Mouse (Mus musculus) midbrain, embryonic 13.5 days (tissue): ENCODE measurements at regions not wholly inside any gene's neighbourhood (a gene's known extent, or its start where the extent isn't known, plus 50 kb on each side); places are given as distances from the start of the nearest gene placed in this dataset.
A peak's percentile ranks its signal among the peaks of the same experiment; 100 is the strongest.
"Not testable (repeated sequence)": the region's sequence is repeated elsewhere in the genome, so short reads cannot be mapped to it uniquely, and the experiment has no call there.

ENCODE experiments used
- ATAC-seq: fragments of 200-750 bp; cut with Nextera tagmentation; 2 replicates; pipeline ENCODE4 v1.8.0; 2017; ENCODE audit warnings: mild to moderate bottlenecking, moderate TSS enrichment, moderate library complexity
- H3K27ac ChIP-seq: fragments of 300-500 bp; sonication (generic); 2 replicates; pipeline ENCODE4 v1.5.1; 2015; ENCODE audit warnings: inconsistent platforms, mild to moderate bottlenecking, moderate library complexity
- H3K27me3 ChIP-seq: fragments of 300-500 bp; sonication (generic); 2 replicates; pipeline ENCODE4 v1.6.1; 2015; ENCODE audit warnings: mild to moderate bottlenecking, inconsistent platforms
- H3K36me3 ChIP-seq: fragments of 300-500 bp; sonication (generic); 2 replicates; pipeline ENCODE4 v1.6.1; 2015; ENCODE audit warnings: mild to moderate bottlenecking, inconsistent platforms
- H3K4me1 ChIP-seq: fragments of 300-500 bp; sonication (generic); replicated peaks from 2 replicates; pipeline ENCODE4 v1.6.1; 2015; ENCODE audit warnings: inconsistent platforms
- H3K4me2 ChIP-seq: fragments of 300-500 bp; sonication (generic); replicated peaks from 2 replicates; pipeline ENCODE4 v1.6.1; 2015; ENCODE audit warnings: moderate library complexity, mild to moderate bottlenecking, inconsistent platforms
- H3K4me3 ChIP-seq: fragments of 300-500 bp; sonication (generic); replicated peaks from 2 replicates; pipeline ENCODE4 v1.5.1; 2015; ENCODE audit warnings: mild to moderate bottlenecking, inconsistent platforms
- H3K9ac ChIP-seq: fragments of 300-500 bp; sonication (generic); replicated peaks from 2 replicates; pipeline ENCODE4 v1.6.1; 2015; ENCODE audit warnings: mild to moderate bottlenecking, inconsistent platforms
- H3K9me3 ChIP-seq: fragments of 300-500 bp; sonication (generic); 2 replicates; pipeline ENCODE4 v1.6.1; 2016; ENCODE audit warnings: mild to moderate bottlenecking, inconsistent platforms
- WGBS: fragments of 180-500 bp; shearing (Covaris S2); methylation state at CpG from one replicate; pipeline ENCODE4 v1.1.7; 2015; 5-methylcytosine and 5-hydroxymethylcytosine counted together

GRCm38 (mm10) chr16:50533881-50534280, 57.1 kb downstream of the Ccdc54 start:
- Histone ChIP-seq H3K4me2 (no peak overlapping the region), H3K36me3 (no peaks in the 10 kb centered on the region), H3K9ac (no peak overlapping the region), H3K4me3 (no peak overlapping the region), H3K27ac (no peak overlapping the region), H3K9me3 (0 out of 2 replicates have a peak, but pooled peaks cover 5% of the 10 kb centered on the region), H3K4me1 (no peaks in the 10 kb centered on the region; the same call in 1 of the 2 replicates), H3K27me3 (0 out of 2 replicates have a peak, but pooled peaks cover 2% of the 10 kb centered on the region)
- 76% methylated on average over 3 of the region's 3 CpGs for WGBS
- no peak for ATAC-seq

- Histone ChIP-seq H3K27ac (peak overlapping the region; percentile 90), H3K4me3 (peak overlapping the region; percentile 77), H3K27me3 (peaks cover 11% of the 10 kb centered on the region), H3K4me2 (peak overlapping the region; percentile 88), H3K9me3 (no peaks in the 10 kb centered on the region), H3K9ac (peak overlapping the region; percentile 90), H3K36me3 (no peaks in the 10 kb centered on the region), H3K4me1 (peaks cover 2% of the 10 kb centered on the region; the same call in 1 of the 2 replicates)
- peak; percentile 55 for ATAC-seq
- under 1% methylated on average over 46 of the region's 46 CpGs for WGBS
Observed at GRCm38 (mm10) chr16:50529511-50530416, 61.2 kb downstream of the Ccdc54 start.

- Histone ChIP-seq H3K9ac (peak overlapping the region; percentile 90), H3K9me3 (no peaks in the 10 kb centered on the region), H3K36me3 (no peaks in the 10 kb centered on the region), H3K27me3 (peaks cover 11% of the 10 kb centered on the region), H3K4me1 (peaks cover 3% of the 10 kb centered on the region; the same call in 1 of the 2 replicates), H3K27ac (peak overlapping the region; percentile 90), H3K4me3 (peak overlapping the region; percentile 77), H3K4me2 (peak overlapping the region; percentile 88)
- under 1% methylated on average over 73 of the region's 81 CpGs for WGBS
- ATAC-seq, result peak; percentile 88
Observed at GRCm38 (mm10) chr16:50528677-50529510, 62.1 kb downstream of the Ccdc54 start.

GRCm38 (mm10) chr16:50528355-50528676, 62.6 kb downstream of the Ccdc54 start:
- 3% methylated on average over 9 of the region's 9 CpGs for WGBS
- Histone ChIP-seq H3K4me2 (peak overlapping the region; percentile 88), H3K27me3 (peaks cover 11% of the 10 kb centered on the region), H3K27ac (peak overlapping the region; percentile 90), H3K4me1 (peaks cover 3% of the 10 kb centered on the region; the same call in 1 of the 2 replicates), H3K36me3 (no peaks in the 10 kb centered on the region), H3K9me3 (no peaks in the 10 kb centered on the region), H3K4me3 (peak overlapping the region; percentile 77), H3K9ac (peak overlapping the region; percentile 90)
- peak; percentile 44 for ATAC-seq

GRCm38 (mm10) chr16:50526930-50527329, 64.0 kb downstream of the Ccdc54 start:
- H3K4me1 ChIP-seq, ATAC-seq, H3K4me3 ChIP-seq, H3K9me3 ChIP-seq, H3K9ac ChIP-seq, H3K4me2 ChIP-seq, H3K36me3 ChIP-seq, H3K27ac ChIP-seq: not testable (repeated sequence)
- 82% methylated on average over 5 of the region's 5 CpGs for WGBS
- peaks cover 11% of the 10 kb centered on the region for H3K27me3 ChIP-seq

GRCm38 (mm10) chr16:50525934-50526366, 65.0 kb downstream of the Ccdc54 start:
- no peak for ATAC-seq
- Histone ChIP-seq H3K4me1 (peaks cover 3% of the 10 kb centered on the region; the same call in 1 of the 2 replicates), H3K27ac (no peak overlapping the region), H3K27me3 (peaks cover 9% of the 10 kb centered on the region), H3K4me2 (no peak overlapping the region), H3K9ac (no peak overlapping the region), H3K4me3 (no peak overlapping the region), H3K36me3 (no peaks in the 10 kb centered on the region), H3K9me3 (no peaks in the 10 kb centered on the region)
- WGBS, result 91% methylated on average over 11 of the region's 11 CpGs

- peaks cover 3% of the 10 kb centered on the region; the same call in 1 of the 2 replicates for H3K4me1 ChIP-seq
- no peak overlapping the region for H3K4me2 ChIP-seq
- WGBS, result 94% methylated on average over 9 of the region's 9 CpGs
- H3K4me3 ChIP-seq, result no peak overlapping the region
- H3K9ac ChIP-seq, result no peak overlapping the region
- H3K9me3 ChIP-seq, result no peaks in the 10 kb centered on the region
- H3K27me3 ChIP-seq, result peaks cover 9% of the 10 kb centered on the region
- no peaks in the 10 kb centered on the region for H3K36me3 ChIP-seq
- no peak for ATAC-seq
- H3K27ac ChIP-seq, result no peak overlapping the region
Observed at GRCm38 (mm10) chr16:50525504-50525903, 65.5 kb downstream of the Ccdc54 start.

GRCm38 (mm10) chr16:50519610-50520009, 71.3 kb downstream of the Ccdc54 start:
- Histone ChIP-seq H3K4me1 (no peaks in the 10 kb centered on the region), H3K36me3 (no peaks in the 10 kb centered on the region), H3K4me2 (no peak overlapping the region), H3K9me3 (no peaks in the 10 kb centered on the region), H3K4me3 (no peak overlapping the region), H3K9ac (no peak overlapping the region), H3K27me3 (no peaks in the 10 kb centered on the region), H3K27ac (no peak overlapping the region)
- WGBS, result 86% methylated on average over 10 of the region's 10 CpGs
- no peak for ATAC-seq

GRCm38 (mm10) chr16:50516579-50516978, 74.4 kb downstream of the Ccdc54 start:
- Histone ChIP-seq H3K27ac (no peak overlapping the region), H3K4me2 (no peak overlapping the region), H3K9ac (no peak overlapping the region), H3K9me3 (no peaks in the 10 kb centered on the region), H3K36me3 (no peaks in the 10 kb centered on the region), H3K27me3 (no peaks in the 10 kb centered on the region), H3K4me1 (no peaks in the 10 kb centered on the region), H3K4me3 (no peak overlapping the region)
- no peak for ATAC-seq
- WGBS, result 84% methylated on average over 11 of the region's 11 CpGs

- ATAC-seq, result no peak
- Histone ChIP-seq H3K9me3 (no peaks in the 10 kb centered on the region), H3K27ac (no peak overlapping the region), H3K4me1 (no peaks in the 10 kb centered on the region), H3K36me3 (no peaks in the 10 kb centered on the region), H3K4me2 (no peak overlapping the region), H3K9ac (no peak overlapping the region), H3K4me3 (no peak overlapping the region), H3K27me3 (no peaks in the 10 kb centered on the region)
- WGBS, result 97% methylated on average over 8 of the region's 8 CpGs
Observed at GRCm38 (mm10) chr16:50515039-50515438, 75.9 kb downstream of the Ccdc54 start.

- Histone ChIP-seq H3K27ac (no peak overlapping the region), H3K36me3 (no peaks in the 10 kb centered on the region), H3K9ac (no peak overlapping the region), H3K4me3 (no peak overlapping the region), H3K4me2 (no peak overlapping the region), H3K4me1 (no peaks in the 10 kb centered on the region; the same call in 1 of the 2 replicates), H3K27me3 (no peaks in the 10 kb centered on the region), H3K9me3 (no peaks in the 10 kb centered on the region)
- no peak for ATAC-seq
- 53% methylated on average over 3 of the region's 3 CpGs for WGBS
Observed at GRCm38 (mm10) chr16:50512080-50512479, 78.9 kb downstream of the Ccdc54 start.

- no peak for ATAC-seq
Observed at GRCm38 (mm10) chr16:50509529-50509895, 77.3 kb upstream of the Bbx start.

More at GRCm38 (mm10) chr16:50509529-50509895, 77.3 kb upstream of the Bbx start:
- H3K4me1 ChIP-seq, result no peaks in the 10 kb centered on the region; the same call in 1 of the 2 replicates
- WGBS, result 42% methylated on average over 4 of the region's 4 CpGs
- H3K36me3 ChIP-seq, result no peaks in the 10 kb centered on the region
- no peaks in the 10 kb centered on the region for H3K27me3 ChIP-seq
- no peak overlapping the region for H3K4me2 ChIP-seq
- no peak overlapping the region for H3K9ac ChIP-seq
- H3K4me3 ChIP-seq, result no peak overlapping the region
- no peak overlapping the region for H3K27ac ChIP-seq
- no peaks in the 10 kb centered on the region for H3K9me3 ChIP-seq
